Comparison of ENCODE assay signal across 25 mouse cellular contexts in the genomic region with DNA sequence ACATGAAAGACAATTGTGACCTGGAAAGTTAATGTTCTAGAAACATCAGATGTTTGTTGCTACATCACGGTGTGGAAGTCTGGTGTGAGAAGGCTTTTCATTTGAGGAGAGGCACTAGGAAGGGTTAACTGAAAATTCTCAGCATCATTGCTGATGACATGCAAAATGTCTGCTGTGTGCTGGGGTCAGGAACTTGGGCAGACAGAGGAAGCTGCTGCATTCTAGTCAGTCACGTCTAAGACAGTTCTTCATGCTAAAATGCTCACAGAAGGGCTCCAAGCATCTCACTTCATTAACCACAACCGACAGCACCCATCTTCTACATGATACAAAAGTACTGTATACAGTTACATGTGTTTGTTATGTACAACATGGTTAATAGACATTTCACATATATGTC. TPM values are rescaled to one million over a fixed set of nuclear protein-coding genes. Genes with fewer than 3 reads are reported as not detected.
A peak's percentile ranks its signal among the peaks of the same experiment; 100 is the strongest.
DNase-seq lines count a peak whose midpoint lies in the region; ATAC-seq and TF ChIP-seq lines count a peak whose summit lies in the region.
"Had no signal": no experiment of that assay in that cellular context is flagged by ENCODE, and none has a peak within 500 bp of the region (broad histone marks: within the 10 kb centered on the region; RNA-seq: fewer than 3 reads in every experiment).

No protein-coding gene starts in this region.

- H3K4me3 ChIP-seq in midbrain, postnatal 0 days (ENCODE audit: low read depth, low read length): no peak overlapping the region
- no peak overlapping the region for H3K4me3 ChIP-seq in forebrain, embryonic 16.5 days (replicated peaks; ENCODE audit: low read length)
- H3K4me3 ChIP-seq: embryonic facial prominence, embryonic 12.5 days; forebrain, embryonic 15.5 days; heart, adult 2 months; heart, embryonic 12.5 days; hindbrain, embryonic 10.5 days had no signal

- no peak overlapping the region for H3K4me2 ChIP-seq in midbrain, postnatal 0 days (ENCODE audit: low read depth, low read length, poor library complexity, severe bottlenecking)
- no peak overlapping the region for H3K4me2 ChIP-seq in forebrain, embryonic 16.5 days (ENCODE audit: low read length)
- H3K4me2 ChIP-seq: embryonic facial prominence, embryonic 12.5 days; forebrain, embryonic 15.5 days; heart, embryonic 12.5 days; hindbrain, embryonic 14.5 days had no signal

- H3K4me1 ChIP-seq in midbrain, postnatal 0 days (ENCODE audit: insufficient read depth, low read length): no peaks in the 10 kb centered on the region
- no peaks in the 10 kb centered on the region for H3K4me1 ChIP-seq in forebrain, embryonic 16.5 days (replicated peaks; ENCODE audit: control insufficient read depth, insufficient read depth, low read length)
- H3K4me1 ChIP-seq: embryonic facial prominence, embryonic 12.5 days; forebrain, embryonic 15.5 days; heart, embryonic 12.5 days; hindbrain, embryonic 10.5 days had no signal

- no peak overlapping the region for H3K27ac ChIP-seq in midbrain, postnatal 0 days (ENCODE audit: low read depth, low read length)
- no peak overlapping the region for H3K27ac ChIP-seq in forebrain, embryonic 16.5 days (ENCODE audit: low read length)
- H3K27ac ChIP-seq: embryonic facial prominence, embryonic 12.5 days; forebrain, embryonic 15.5 days; heart, adult 2 months; hindbrain, embryonic 10.5 days; hindbrain, embryonic 14.5 days had no signal

- no peaks in the 10 kb centered on the region for H3K27me3 ChIP-seq in splenic B cell, adult 2 months (ENCODE audit: control insufficient read depth, insufficient read depth, low read length, poor library complexity, severe bottlenecking)
- no peaks in the 10 kb centered on the region for H3K27me3 ChIP-seq in midbrain, postnatal 0 days (ENCODE audit: insufficient read depth, low read length)
- H3K27me3 ChIP-seq in forebrain, embryonic 16.5 days (replicated peaks; ENCODE audit: control insufficient read depth, insufficient read depth, low read length): no peaks in the 10 kb centered on the region
- H3K27me3 ChIP-seq: embryonic facial prominence, embryonic 12.5 days; forebrain, embryonic 15.5 days; heart, embryonic 12.5 days had no signal

- ATAC-seq in activated CD4-positive, CD25-positive, alpha-beta regulatory T cell, adult 4 months: peak; percentile 8
- no peak for ATAC-seq in midbrain, postnatal 0 days (ENCODE audit: low FRiP score)
- ATAC-seq in forebrain, embryonic 16.5 days: no peak
- ATAC-seq: forebrain, embryonic 15.5 days had no signal

- peak; percentile 42 to 46 for DNase-seq in B cell, adult 2 months
- DNase-seq in CD4-positive helper T cell, adult 2 months (ENCODE audit: low read depth, low spot score): peak; percentile 59
- peak; percentile 71 for DNase-seq in splenic B cell, adult 2 months (ENCODE audit: low read depth, low spot score)
- DNase-seq in midbrain, postnatal 0 days (ENCODE audit: low spot score): no peak
- DNase-seq: adrenal gland, postnatal 10 days; cerebellum, adult 11 months; cerebellum, adult 8-10 months; cerebellum, postnatal 14 days; gastrocnemius, postnatal 14 days; heart, adult 2 months had no signal

- 75% methylated on average over 3 of the region's 3 CpGs for WGBS in midbrain, postnatal 0 days
- 82% methylated on average over 3 of the region's 3 CpGs for WGBS in forebrain, embryonic 16.5 days

- H3K9ac ChIP-seq in midbrain, postnatal 0 days (replicated peaks; ENCODE audit: low read length, poor library complexity, severe bottlenecking): no peak overlapping the region
- no peak overlapping the region for H3K9ac ChIP-seq in forebrain, embryonic 16.5 days (replicated peaks; ENCODE audit: low read depth, low read length)
- H3K9ac ChIP-seq: embryonic facial prominence, embryonic 12.5 days; forebrain, embryonic 15.5 days; heart, embryonic 12.5 days; hindbrain, embryonic 14.5 days had no signal

- H3K9me3 ChIP-seq in midbrain, postnatal 0 days (ENCODE audit: low read length): no peaks in the 10 kb centered on the region
- H3K9me3 ChIP-seq in forebrain, embryonic 16.5 days (ENCODE audit: control insufficient read depth, low read length): no peaks in the 10 kb centered on the region
- H3K9me3 ChIP-seq: embryonic facial prominence, embryonic 12.5 days; forebrain, embryonic 15.5 days; hindbrain, embryonic 10.5 days had no signal

- no peaks in the 10 kb centered on the region for H3K36me3 ChIP-seq in splenic B cell, adult 2 months (ENCODE audit: control insufficient read depth, insufficient read depth, low read length, poor library complexity, severe bottlenecking)
- no peaks in the 10 kb centered on the region for H3K36me3 ChIP-seq in midbrain, postnatal 0 days (ENCODE audit: insufficient read depth, low read length)
- H3K36me3 ChIP-seq in forebrain, embryonic 16.5 days (ENCODE audit: control insufficient read depth, insufficient read depth): no peaks in the 10 kb centered on the region
- H3K36me3 ChIP-seq: embryonic facial prominence, embryonic 12.5 days; forebrain, embryonic 15.5 days; G1E; heart, embryonic 12.5 days; hindbrain, embryonic 10.5 days had no signal

- no peak for TF ChIP-seq CTCF in midbrain, postnatal 0 days (IDR thresholded peaks at IDR 0.05)

RNA-seq across cellular contexts. Expression of gene Cd69, which starts 8.0 kb away (rescaled TPM):
- 100 to 1,000 TPM; 233 to 245 TPM for polyA plus RNA-seq in activated CD4-positive, CD25-positive, alpha-beta regulatory T cell, adult 4 months (2017; shearing (Covaris generic))
- total RNA-seq in midbrain, postnatal 0 days (2014; rRNA removed): not detected in 2 replicates
- not detected in 2 replicates for polyA plus RNA-seq in midbrain, postnatal 0 days (2015; fragmentation: Nextera tagmentation; extraction: Ambion mirVana)
- not detected in 2 replicates for polyA plus RNA-seq in forebrain, embryonic 16.5 days (2015; fragmentation: Nextera tagmentation; extraction: Ambion mirVana)
- total RNA-seq: G1E; gastrocnemius, postnatal 14 days had no signal
- polyA plus RNA-seq: brain, embryonic 14.5 days; cortical plate, adult 2 months; embryonic facial prominence, embryonic 12.5 days; forebrain, embryonic 11.5 days; forebrain, embryonic 15.5 days; G1E; heart, embryonic 12.5 days; hindbrain, embryonic 10.5 days; hindbrain, embryonic 14.5 days had no signal

RNA-seq across cellular contexts. Expression of gene 4922502D21Rik, which starts 48.3 kb away (rescaled TPM):
- not detected for polyA plus RNA-seq in activated CD4-positive, CD25-positive, alpha-beta regulatory T cell, adult 4 months (2017; shearing (Covaris generic))
- total RNA-seq in midbrain, postnatal 0 days (2014; rRNA removed): not detected in 2 replicates
- polyA plus RNA-seq in midbrain, postnatal 0 days (2015; fragmentation: Nextera tagmentation; extraction: Ambion mirVana): not detected in 2 replicates
- not detected in 2 replicates for polyA plus RNA-seq in forebrain, embryonic 16.5 days (2015; fragmentation: Nextera tagmentation; extraction: Ambion mirVana)
- total RNA-seq: adrenal gland, postnatal 10 days; adrenal gland, postnatal 4 days; G1E; gastrocnemius, adult 18-20 months; gastrocnemius, postnatal 14 days; heart, adult 2 months; heart, postnatal 25 days had no signal
- polyA plus RNA-seq: brain, embryonic 14.5 days; cortical plate, adult 2 months; embryonic facial prominence, embryonic 12.5 days; forebrain, embryonic 11.5 days; forebrain, embryonic 15.5 days; G1E; heart, embryonic 12.5 days; heart, embryonic 16.5 days; hindbrain, embryonic 10.5 days had no signal

RNA-seq across cellular contexts. Expression of gene Clec12a, which starts 59.2 kb away (rescaled TPM):
- under 1 TPM; 0.44 to 0.61 TPM for polyA plus RNA-seq in activated CD4-positive, CD25-positive, alpha-beta regulatory T cell, adult 4 months (2017; shearing (Covaris generic))
- total RNA-seq in midbrain, postnatal 0 days (2014; rRNA removed): 0.33 TPM in 1 of 2 replicates, not detected in the other
- polyA plus RNA-seq in midbrain, postnatal 0 days (2015; fragmentation: Nextera tagmentation; extraction: Ambion mirVana): 0.29 and 0.49 TPM in 2 replicates
- 0.18 and 0.27 TPM in 2 replicates for polyA plus RNA-seq in forebrain, embryonic 16.5 days (2015; fragmentation: Nextera tagmentation; extraction: Ambion mirVana)
- polyA plus RNA-seq: G1E had no signal

Comparison
In these comparisons a context has a peak if more than half of its experiments do, and no peak if none do; other contexts are left out.
1. RNA of gene Cd69, which starts 8.0 kb away (polyA plus RNA-seq): 233 to 245 TPM in activated CD4-positive, CD25-positive, alpha-beta regulatory T cell, adult 4 months; not detected in midbrain, postnatal 0 days and not detected in forebrain, embryonic 16.5 days; every median in the first group is over 100 times any median in the second.